Mouse (Mus musculus): ENCODE results near the gene Il10. TPM values are rescaled to one million over a fixed set of nuclear protein-coding genes. Genes with fewer than 3 reads are reported as not detected.
"Not testable (repeated sequence)": the region's sequence is repeated elsewhere in the genome, so short reads cannot be mapped to it uniquely, and the experiment has no call there.

Gene Il10
- polyA plus RNA-seq, 1 experiment, result 25.6 TPM

GRCm38 (mm10) chr1:131013926-131014325 is 5.7 kb upstream of the Il10 start:
- Histone ChIP-seq H3K4me1 (ENCODE audit: control insufficient read depth, insufficient read depth, low read length) (peaks cover 28% of the 10 kb centered on the region), H3K4me3 (ENCODE audit: insufficient read depth, low read length) (no peak overlapping the region), H3K27ac (ENCODE audit: insufficient read depth, low read depth, low read length) (no peak overlapping the region)
- TF ChIP-seq CTCF (IDR thresholded peaks at IDR 0.05; ENCODE audit: low read depth, low read length) (no peak), POLR2A (IDR thresholded peaks at IDR 0.05; ENCODE audit: borderline replicate concordance, low read depth, low read length) (no peak)

DNA sequence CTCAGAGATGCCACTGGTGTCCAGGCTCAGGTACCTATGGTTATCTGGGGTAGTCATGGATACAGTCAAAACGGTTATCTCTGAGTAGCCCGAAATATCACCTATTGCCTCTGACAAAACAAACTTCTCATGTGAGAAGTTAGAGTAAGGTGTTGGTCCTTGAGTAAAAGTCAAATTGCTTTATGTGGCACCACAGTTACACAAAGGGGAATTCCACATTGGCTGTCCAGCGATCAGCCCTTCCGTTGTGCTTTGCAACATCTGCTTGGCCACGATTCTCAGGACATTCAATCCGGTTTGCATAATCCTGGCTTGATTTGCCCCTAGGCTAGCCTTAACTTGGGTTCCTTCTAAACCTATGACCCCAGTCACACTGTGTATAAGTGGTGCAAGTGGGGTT is 4.4 kb upstream of the Il10 start:
- Histone ChIP-seq H3K4me1 (ENCODE audit: control insufficient read depth, insufficient read depth, low read length) (peaks cover 39% of the 10 kb centered on the region), H3K4me3 (ENCODE audit: insufficient read depth, low read length) (no peak overlapping the region), H3K27ac (ENCODE audit: insufficient read depth, low read depth, low read length) (no peak overlapping the region)
- no peak for TF ChIP-seq POLR2A (IDR thresholded peaks at IDR 0.05; ENCODE audit: borderline replicate concordance, low read depth, low read length)
- no peak for TF ChIP-seq CTCF (IDR thresholded peaks at IDR 0.05; ENCODE audit: low read depth, low read length)

- no peak for TF ChIP-seq CTCF (IDR thresholded peaks at IDR 0.05; ENCODE audit: low read depth, low read length)
- TF ChIP-seq POLR2A (IDR thresholded peaks at IDR 0.05; ENCODE audit: borderline replicate concordance, low read depth, low read length), result no peak
- H3K4me3 ChIP-seq (ENCODE audit: insufficient read depth, low read length), result no peak overlapping the region
- H3K4me1 ChIP-seq (ENCODE audit: control insufficient read depth, insufficient read depth, low read length), result peaks cover 45% of the 10 kb centered on the region
- H3K27ac ChIP-seq (ENCODE audit: insufficient read depth, low read depth, low read length), result no peak overlapping the region
These were observed 3.8 kb upstream of the Il10 start for GRCm38 (mm10) chr1:131015879-131016278.

GRCm38 (mm10) chr1:131020425-131021310 is 1.0 kb downstream of the Il10 start:
- no peak for TF ChIP-seq CTCF (IDR thresholded peaks at IDR 0.05; ENCODE audit: low read depth, low read length)
- no peak for TF ChIP-seq POLR2A (IDR thresholded peaks at IDR 0.05; ENCODE audit: borderline replicate concordance, low read depth, low read length)
- H3K4me3 ChIP-seq (ENCODE audit: insufficient read depth, low read length), result peak overlapping the region; percentile 40
- H3K27ac ChIP-seq (ENCODE audit: insufficient read depth, low read depth, low read length), result no peak overlapping the region
- H3K4me1 ChIP-seq (ENCODE audit: control insufficient read depth, insufficient read depth, low read length), result peaks cover 56% of the 10 kb centered on the region

DNA sequence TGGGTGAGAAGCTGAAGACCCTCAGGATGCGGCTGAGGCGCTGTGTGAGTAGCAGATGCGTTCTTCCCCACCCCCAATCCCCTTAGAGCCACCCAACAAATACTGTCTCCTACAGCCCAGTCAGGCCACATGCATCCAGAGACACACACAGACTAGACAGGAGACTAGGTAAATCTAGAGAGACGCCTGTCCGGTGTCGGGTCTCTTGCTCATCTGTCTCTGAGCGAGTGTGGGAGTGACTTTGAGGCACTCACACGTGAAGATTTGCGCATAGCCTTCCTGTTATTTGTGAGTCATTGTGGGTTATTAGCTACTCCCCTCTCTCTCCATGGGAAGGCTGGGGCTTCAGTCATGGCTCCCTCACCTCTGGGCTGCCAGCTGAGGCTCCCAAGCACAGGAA is 1.8 kb downstream of the Il10 start:
- H3K4me3 ChIP-seq (ENCODE audit: insufficient read depth, low read length), result 0 out of 2 replicates have a peak overlapping the region, but pooled peaks have one; percentile 18
- TF ChIP-seq CTCF (IDR thresholded peaks at IDR 0.05; ENCODE audit: low read depth, low read length) (no peak), POLR2A (IDR thresholded peaks at IDR 0.05; ENCODE audit: borderline replicate concordance, low read depth, low read length) (no peak)
- H3K27ac ChIP-seq (ENCODE audit: insufficient read depth, low read depth, low read length), result no peak overlapping the region
- peaks cover 57% of the 10 kb centered on the region for H3K4me1 ChIP-seq (ENCODE audit: control insufficient read depth, insufficient read depth, low read length)

DNA sequence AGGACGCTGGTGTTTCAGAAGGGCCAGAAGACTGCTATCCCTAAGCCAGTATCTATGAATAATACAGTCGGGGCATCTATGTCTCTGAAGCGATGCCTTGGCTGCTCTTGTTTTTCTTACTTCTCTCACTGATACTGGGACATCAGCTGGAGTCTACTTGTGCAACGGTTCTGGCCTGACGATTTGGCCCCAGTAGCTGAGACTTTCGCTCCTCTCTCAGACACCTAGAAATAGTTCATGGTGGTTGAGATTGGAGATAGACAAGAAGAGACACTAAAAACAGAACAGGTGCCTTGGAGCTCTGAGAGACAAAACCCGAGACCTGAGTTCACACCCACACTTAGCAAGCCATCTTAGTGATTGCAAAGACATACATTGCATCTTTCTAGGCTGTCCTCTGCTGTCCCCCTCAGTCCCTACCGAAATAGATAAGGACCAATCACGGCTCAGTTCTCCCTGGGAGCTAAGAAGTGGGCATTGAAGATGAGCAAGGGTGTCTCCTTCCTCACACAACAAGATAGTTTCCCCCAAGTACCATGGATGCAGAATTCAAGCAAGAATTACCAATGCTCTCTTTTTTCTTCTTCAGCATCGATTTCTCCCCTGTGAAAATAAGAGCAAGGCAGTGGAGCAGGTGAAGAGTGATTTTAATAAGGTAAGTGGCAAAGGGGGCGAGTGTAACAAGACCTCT is 2.4 kb downstream of the Il10 start:
- H3K4me1 ChIP-seq (ENCODE audit: control insufficient read depth, insufficient read depth, low read length), result peaks cover 57% of the 10 kb centered on the region
- H3K4me3 ChIP-seq (ENCODE audit: insufficient read depth, low read length), result no peak overlapping the region
- TF ChIP-seq CTCF (IDR thresholded peaks at IDR 0.05; ENCODE audit: low read depth, low read length) (no peak), POLR2A (IDR thresholded peaks at IDR 0.05; ENCODE audit: borderline replicate concordance, low read depth, low read length) (no peak)
- no peak overlapping the region for H3K27ac ChIP-seq (ENCODE audit: insufficient read depth, low read depth, low read length)

GRCm38 (mm10) chr1:131022591-131023249 is 3.1 kb downstream of the Il10 start:
- TF ChIP-seq CTCF (IDR thresholded peaks at IDR 0.05; ENCODE audit: low read depth, low read length), result no peak
- TF ChIP-seq POLR2A (IDR thresholded peaks at IDR 0.05; ENCODE audit: borderline replicate concordance, low read depth, low read length), result no peak
- no peak overlapping the region for H3K27ac ChIP-seq (ENCODE audit: insufficient read depth, low read depth, low read length)
- H3K4me1 ChIP-seq (ENCODE audit: control insufficient read depth, insufficient read depth, low read length), result peaks cover 55% of the 10 kb centered on the region
- no peak overlapping the region for H3K4me3 ChIP-seq (ENCODE audit: insufficient read depth, low read length)

GRCm38 (mm10) chr1:131023250-131023858 is 3.7 kb downstream of the Il10 start:
- not testable (repeated sequence) for H3K4me3 ChIP-seq (ENCODE audit: insufficient read depth, low read length)

DNA sequence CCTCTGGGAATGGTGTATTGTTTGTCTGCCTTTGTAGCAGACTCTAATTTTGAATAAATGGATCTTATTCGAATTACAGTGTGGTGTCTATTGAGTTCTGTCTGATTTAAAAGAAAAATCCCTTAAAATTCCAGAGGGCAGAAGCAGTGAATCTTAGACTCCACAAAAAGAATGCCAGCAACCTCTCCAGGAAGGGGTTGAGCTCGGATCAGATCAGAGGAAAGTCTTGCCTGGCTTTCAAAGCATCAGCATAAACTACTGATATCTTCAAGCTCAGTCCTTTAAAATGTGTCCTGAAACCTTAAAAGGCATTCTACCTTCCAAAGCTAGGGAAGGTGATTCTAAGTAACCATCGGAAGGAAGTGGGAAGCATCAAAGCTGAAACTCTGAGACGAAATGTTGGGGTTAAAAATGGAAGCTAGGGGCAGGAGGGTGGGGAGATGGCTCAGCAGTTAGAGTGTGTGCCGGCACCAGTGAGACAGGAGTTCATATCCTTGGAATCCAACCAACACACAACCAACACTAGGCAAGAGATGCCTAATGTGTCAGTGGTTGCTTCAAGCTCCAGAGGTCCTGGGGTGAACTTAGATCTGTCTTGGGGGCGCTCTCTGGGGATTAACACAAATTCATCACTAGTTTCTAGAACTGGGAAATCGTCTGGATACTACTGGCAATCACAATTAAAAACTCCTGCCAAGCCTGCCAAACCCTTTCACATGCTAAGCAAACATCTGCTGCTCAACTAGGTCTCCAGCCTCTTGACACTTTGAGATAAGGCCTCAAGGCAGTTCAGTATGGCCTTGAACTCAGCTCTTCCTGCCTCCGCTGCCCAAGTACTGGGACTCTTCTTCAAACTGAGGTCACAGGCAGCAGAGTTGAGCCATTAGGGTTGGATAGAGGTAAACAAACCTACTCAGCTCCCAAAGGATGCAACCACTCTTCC is 5.5 kb downstream of the Il10 start:
- TF ChIP-seq CTCF (IDR thresholded peaks at IDR 0.05; ENCODE audit: low read depth, low read length) (no peak), POLR2A (IDR thresholded peaks at IDR 0.05; ENCODE audit: borderline replicate concordance, low read depth, low read length) (no peak)
- Histone ChIP-seq H3K4me1 (ENCODE audit: control insufficient read depth, insufficient read depth, low read length) (peaks cover 33% of the 10 kb centered on the region), H3K27ac (ENCODE audit: insufficient read depth, low read depth, low read length) (no peak overlapping the region), H3K4me3 (ENCODE audit: insufficient read depth, low read length) (no peak overlapping the region)

More at GRCm38 (mm10) chr1:131023250-131023858, 3.7 kb downstream of the Il10 start:
- not testable (repeated sequence) for H3K27ac ChIP-seq (ENCODE audit: insufficient read depth, low read depth, low read length)
- H3K4me1 ChIP-seq (ENCODE audit: control insufficient read depth, insufficient read depth, low read length), result peaks cover 49% of the 10 kb centered on the region

Measured in bone marrow macrophage, adult 2 months (primary cell).